Mouse (Mus musculus): Measurements from ENCODE around the gene Cdon.

DNA sequence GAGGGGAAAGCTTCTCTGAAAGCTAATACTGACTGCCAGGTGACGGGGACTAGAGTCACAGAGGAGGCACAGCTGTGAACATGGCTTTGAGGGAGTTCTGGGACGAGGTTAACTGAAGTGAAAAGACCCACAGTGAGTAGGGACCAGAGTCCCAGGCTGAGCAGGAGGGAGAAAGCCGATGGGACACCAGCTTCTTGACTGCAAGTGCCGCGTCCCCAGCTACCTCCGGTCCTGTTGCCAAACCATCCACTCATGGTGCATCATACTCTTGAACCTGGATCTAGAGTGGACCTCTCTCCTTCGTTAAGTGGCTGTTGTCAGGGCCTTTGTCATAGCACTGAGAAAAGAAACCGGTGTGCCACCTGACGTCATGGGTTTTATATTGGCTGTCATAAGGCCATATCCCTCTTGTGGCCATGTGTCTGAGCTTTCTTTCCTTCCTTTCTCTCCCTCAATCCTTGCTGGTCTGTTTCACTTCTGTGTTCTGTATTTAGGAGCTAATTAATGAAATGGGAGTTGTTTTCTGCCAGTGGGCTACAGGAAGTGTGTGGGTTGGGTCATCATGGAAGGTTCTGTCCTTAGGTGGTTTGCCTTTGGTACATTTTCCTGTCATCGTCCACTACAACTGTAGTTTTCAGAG is 81.6 kb downstream of the Cdon start:
- TF ChIP-seq MAFK (IDR thresholded peaks at IDR 0.05; ENCODE audit: insufficient read depth, low read depth, low read length) = no peak
- no peak for TF ChIP-seq HCFC1 (IDR thresholded peaks at IDR 0.05; ENCODE audit: borderline replicate concordance, insufficient read depth, low read length)
- TF ChIP-seq ZC3H11A (IDR thresholded peaks at IDR 0.05; ENCODE audit: borderline replicate concordance, low read depth, low read length) = no peak

All from ES-E14 (cell line).